Mouse (Mus musculus): ENCODE data around the gene Asxl1. TPM values are rescaled to one million over a fixed set of nuclear protein-coding genes. Genes with fewer than 3 reads are reported as not detected.

The Asxl1 gene
- polyA plus RNA-seq (2015; fragmentation: Nextera tagmentation; extraction: Ambion mirVana) = 12.4 and 13.5 TPM in 2 replicates

DNA sequence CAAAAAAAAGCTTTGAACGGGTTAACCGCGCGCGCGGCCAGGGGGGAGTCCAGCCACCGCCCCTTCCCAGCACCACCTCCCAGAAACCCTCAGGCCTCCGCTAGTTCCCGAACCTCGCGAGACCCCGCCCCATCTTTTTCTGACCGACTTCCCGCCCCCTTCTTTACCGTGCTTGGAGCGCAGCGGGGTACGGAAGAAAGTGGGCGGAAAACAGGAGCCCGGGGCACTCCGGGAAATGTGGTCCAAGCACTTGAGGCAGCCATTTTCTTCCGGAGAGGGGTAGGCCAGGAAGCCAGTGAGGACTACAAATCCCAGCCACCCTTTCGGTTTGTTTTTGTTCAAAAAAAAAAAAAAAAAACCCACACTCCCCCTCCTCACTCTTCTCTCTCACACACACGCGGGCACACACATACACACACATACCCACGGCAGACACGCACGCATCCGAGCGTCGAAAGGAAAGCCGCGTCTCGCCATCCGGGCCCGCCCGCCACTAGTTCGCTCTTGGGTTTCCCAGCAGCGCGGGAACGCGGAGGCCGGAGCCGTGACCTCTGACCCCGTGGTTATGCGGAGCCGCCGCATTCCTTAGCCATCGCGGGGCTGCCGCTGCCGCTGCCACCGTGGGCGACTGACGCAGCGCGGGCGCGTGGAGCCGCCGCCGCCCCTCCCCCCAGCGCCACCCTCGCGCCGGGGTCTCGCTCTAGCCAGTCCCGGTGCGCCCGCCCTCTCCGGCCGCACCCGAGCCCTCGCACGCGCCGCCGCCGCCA is at the start of gene Asxl1:
Gene Asxl1, plus strand, starts transcription at position 376 of the 767 bp plus-strand sequence.
- WGBS = under 1% methylated on average over 64 of the region's 79 CpGs
- ATAC-seq = peak; percentile 96
- peak within 1 kb of the TSS; percentile 69 for H3K4me2 ChIP-seq (replicated peaks)

DNA sequence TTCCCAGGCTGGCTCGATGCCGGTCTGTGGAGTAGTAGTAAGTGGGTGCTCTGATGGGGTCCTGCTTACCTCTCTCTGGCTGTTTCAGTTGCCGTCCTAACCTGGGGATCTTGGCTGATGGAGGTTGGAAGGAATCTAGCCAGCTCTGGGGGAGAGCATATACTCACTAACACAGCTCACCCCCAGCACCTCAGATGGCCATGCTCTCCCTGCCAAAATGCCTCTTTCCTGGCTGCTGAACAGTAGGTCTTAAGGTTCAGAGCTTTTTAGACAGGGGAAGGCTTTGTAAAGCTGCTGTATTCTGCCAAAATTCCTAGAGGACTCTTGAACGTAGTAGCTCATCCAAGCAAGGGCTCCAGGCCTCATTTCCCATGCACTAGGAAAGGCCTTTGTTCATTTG is 47.9 kb upstream of the Asxl1 start:
- Histone ChIP-seq H3K27me3 (replicated peaks) (no peaks in the 10 kb centered on the region), H3K36me3 (no peaks in the 10 kb centered on the region; the same call in 1 of the 2 replicates), H3K4me2 (replicated peaks) (no peak overlapping the region), H3K9ac (0 out of 2 replicates have a peak overlapping the region, but pooled peaks have one; percentile 1), H3K4me1 (replicated peaks) (no peaks in the 10 kb centered on the region; the same call in 1 of the 2 replicates), H3K27ac (no peak overlapping the region), H3K4me3 (replicated peaks) (no peak overlapping the region), H3K9me3 (no peaks in the 10 kb centered on the region)
- WGBS = 86% methylated on average over 4 of the region's 4 CpGs
- ATAC-seq = no peak

More for the DNA sequence above, at the start of gene Asxl1:
- H3K4me3 ChIP-seq (replicated peaks) = peak within 1 kb of the TSS; percentile 82
- no peaks in the 10 kb centered on the region for H3K9me3 ChIP-seq
- peak within 1 kb of the TSS; percentile 86 for H3K9ac ChIP-seq
- no peaks in the 10 kb centered on the region for H3K27me3 ChIP-seq (replicated peaks)
- peak within 1 kb of the TSS; percentile 97 for H3K27ac ChIP-seq
- no peaks in the 10 kb centered on the region for H3K36me3 ChIP-seq
- peaks cover 18% of the 10 kb centered on the region for H3K4me1 ChIP-seq (replicated peaks)

- no peak overlapping the region for H3K4me2 ChIP-seq (replicated peaks)
- H3K4me1 ChIP-seq (replicated peaks) = no peaks in the 10 kb centered on the region; the same call in 1 of the 2 replicates
- H3K27me3 ChIP-seq (replicated peaks) = no peaks in the 10 kb centered on the region
- no peaks in the 10 kb centered on the region for H3K9me3 ChIP-seq
- no peak overlapping the region for H3K4me3 ChIP-seq (replicated peaks)
- peak; percentile 24; the same call in 1 of the 2 replicates for ATAC-seq
- no peak overlapping the region for H3K9ac ChIP-seq
- H3K27ac ChIP-seq = no peak overlapping the region
- 48% methylated on average over 4 of the region's 4 CpGs for WGBS
- no peaks in the 10 kb centered on the region; the same call in 1 of the 2 replicates for H3K36me3 ChIP-seq
Observed at GRCm38 (mm10) chr2:153298460-153298859, 47.2 kb upstream of the Asxl1 start.

DNA sequence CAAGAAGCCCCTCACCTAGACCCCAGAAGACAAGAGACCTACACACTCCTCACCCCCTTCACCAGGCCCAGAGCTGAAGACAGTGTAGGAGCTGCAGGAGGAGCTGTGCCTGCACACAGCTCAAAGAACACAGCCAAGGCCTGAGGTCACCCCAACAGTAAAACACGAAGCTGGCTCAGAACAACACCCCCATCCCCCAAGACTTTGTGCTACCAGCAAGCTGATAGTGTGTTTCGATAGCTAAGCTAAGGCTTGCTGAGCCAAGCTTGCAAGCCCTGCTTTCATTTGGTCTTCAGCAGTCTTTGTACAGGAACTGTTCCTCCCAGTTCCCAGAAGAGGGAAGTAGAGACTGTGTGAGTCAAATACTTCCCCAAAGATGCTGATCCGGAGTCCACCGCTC is 46.8 kb upstream of the Asxl1 start:
- H3K9ac ChIP-seq = no peak overlapping the region
- H3K27me3 ChIP-seq (replicated peaks) = no peaks in the 10 kb centered on the region
- no peak overlapping the region for H3K4me2 ChIP-seq (replicated peaks)
- no peak overlapping the region for H3K27ac ChIP-seq
- H3K9me3 ChIP-seq = no peaks in the 10 kb centered on the region
- H3K4me1 ChIP-seq (replicated peaks) = no peaks in the 10 kb centered on the region; the same call in 1 of the 2 replicates
- H3K4me3 ChIP-seq (replicated peaks) = no peak overlapping the region
- ATAC-seq = peak; percentile 65; the same call in 1 of the 2 replicates
- WGBS = 61% methylated on average over 4 of the region's 4 CpGs
- H3K36me3 ChIP-seq = no peaks in the 10 kb centered on the region; the same call in 1 of the 2 replicates

- Histone ChIP-seq H3K9me3 (no peaks in the 10 kb centered on the region), H3K4me3 (replicated peaks) (no peak overlapping the region), H3K4me2 (replicated peaks) (no peak overlapping the region), H3K36me3 (no peaks in the 10 kb centered on the region), H3K27me3 (replicated peaks) (no peaks in the 10 kb centered on the region), H3K4me1 (replicated peaks) (no peaks in the 10 kb centered on the region; the same call in 1 of the 2 replicates), H3K27ac (no peak overlapping the region), H3K9ac (no peak overlapping the region)
- 94% methylated on average over 5 of the region's 5 CpGs for WGBS
- no peak for ATAC-seq
Observed at GRCm38 (mm10) chr2:153301123-153301522, 44.5 kb upstream of the Asxl1 start.

GRCm38 (mm10) chr2:153305240-153305639 is 40.4 kb upstream of the Asxl1 start:
- Histone ChIP-seq H3K36me3 (no peaks in the 10 kb centered on the region), H3K27me3 (replicated peaks) (no peaks in the 10 kb centered on the region), H3K4me2 (replicated peaks) (no peak overlapping the region), H3K9me3 (no peaks in the 10 kb centered on the region), H3K4me1 (replicated peaks) (no peaks in the 10 kb centered on the region), H3K4me3 (replicated peaks) (no peak overlapping the region), H3K27ac (peak overlapping the region; percentile 40; the same call in 1 of the 2 replicates), H3K9ac (no peak overlapping the region)
- peak; percentile 51; the same call in 1 of the 2 replicates for ATAC-seq
- WGBS = 67% methylated on average over 6 of the region's 6 CpGs

GRCm38 (mm10) chr2:153308586-153308985 is 37.0 kb upstream of the Asxl1 start:
- ATAC-seq = no peak
- H3K9me3 ChIP-seq = no peaks in the 10 kb centered on the region
- no peak overlapping the region for H3K9ac ChIP-seq
- 67% methylated on average over 7 of the region's 7 CpGs for WGBS
- H3K27ac ChIP-seq = no peak overlapping the region
- H3K4me2 ChIP-seq (replicated peaks) = no peak overlapping the region
- no peaks in the 10 kb centered on the region for H3K36me3 ChIP-seq
- no peaks in the 10 kb centered on the region for H3K27me3 ChIP-seq (replicated peaks)
- no peaks in the 10 kb centered on the region for H3K4me1 ChIP-seq (replicated peaks)
- no peak overlapping the region for H3K4me3 ChIP-seq (replicated peaks)

DNA sequence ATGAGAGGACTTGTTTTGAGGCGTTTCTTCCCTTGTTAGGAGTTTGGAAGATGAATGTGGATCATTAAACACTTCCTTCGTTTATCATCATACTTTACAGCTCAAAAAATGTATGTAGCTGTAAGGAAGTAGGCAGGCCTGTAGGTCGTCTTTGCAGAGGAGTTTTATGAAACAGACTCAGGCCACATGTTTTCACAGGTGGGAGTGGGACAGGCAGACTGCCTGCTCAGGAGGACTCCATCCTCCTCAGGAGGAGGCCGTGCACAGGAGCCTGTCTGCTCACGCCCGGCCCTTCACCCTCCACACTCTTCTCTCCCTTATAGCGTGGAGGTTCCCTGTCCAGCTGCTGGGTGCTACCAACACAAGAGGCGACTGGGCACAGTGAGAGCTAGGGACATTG is 36.5 kb upstream of the Asxl1 start:
- H3K27me3 ChIP-seq (replicated peaks) = no peaks in the 10 kb centered on the region
- no peaks in the 10 kb centered on the region for H3K9me3 ChIP-seq
- H3K9ac ChIP-seq = no peak overlapping the region
- H3K36me3 ChIP-seq = no peaks in the 10 kb centered on the region
- ATAC-seq = no peak
- H3K4me2 ChIP-seq (replicated peaks) = no peak overlapping the region
- no peaks in the 10 kb centered on the region for H3K4me1 ChIP-seq (replicated peaks)
- H3K27ac ChIP-seq = no peak overlapping the region
- 61% methylated on average over 8 of the region's 8 CpGs for WGBS
- H3K4me3 ChIP-seq (replicated peaks) = no peak overlapping the region

DNA sequence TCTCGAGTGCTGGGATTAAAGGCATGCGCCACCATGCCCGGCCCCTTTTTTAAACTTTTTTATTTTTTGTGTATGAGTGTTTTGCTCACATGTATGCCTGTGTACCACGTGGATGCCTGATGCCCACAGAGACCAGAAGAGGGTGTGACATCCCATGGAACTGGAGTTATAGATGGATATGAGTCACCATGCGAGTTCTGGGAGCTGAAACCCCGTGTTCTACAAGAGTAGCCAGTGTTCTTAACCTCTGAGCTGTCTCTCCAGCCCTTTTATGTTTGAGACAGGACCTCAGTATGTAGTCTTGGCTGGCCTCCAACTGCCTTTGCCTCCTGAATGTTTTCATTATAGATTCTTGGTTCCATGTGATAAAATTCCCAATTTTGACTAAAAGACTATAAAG is 35.4 kb upstream of the Asxl1 start:
- Histone ChIP-seq H3K36me3 (no peaks in the 10 kb centered on the region), H3K27ac (no peak overlapping the region), H3K4me1 (replicated peaks) (no peaks in the 10 kb centered on the region), H3K9me3 (no peaks in the 10 kb centered on the region), H3K4me3 (replicated peaks) (no peak overlapping the region), H3K9ac (no peak overlapping the region), H3K27me3 (replicated peaks) (no peaks in the 10 kb centered on the region), H3K4me2 (replicated peaks) (no peak overlapping the region)
- no peak for ATAC-seq
- 81% methylated on average over 6 of the region's 6 CpGs for WGBS

- 86% methylated on average over 9 of the region's 9 CpGs for WGBS
- no peaks in the 10 kb centered on the region for H3K36me3 ChIP-seq
- no peak overlapping the region for H3K4me2 ChIP-seq (replicated peaks)
- no peak overlapping the region for H3K4me3 ChIP-seq (replicated peaks)
- H3K9ac ChIP-seq = no peak overlapping the region
- H3K9me3 ChIP-seq = no peaks in the 10 kb centered on the region
- ATAC-seq = no peak
- H3K27me3 ChIP-seq (replicated peaks) = no peaks in the 10 kb centered on the region
- no peaks in the 10 kb centered on the region for H3K4me1 ChIP-seq (replicated peaks)
- H3K27ac ChIP-seq = no peak overlapping the region
Observed at GRCm38 (mm10) chr2:153312884-153313283, 32.7 kb upstream of the Asxl1 start.

DNA sequence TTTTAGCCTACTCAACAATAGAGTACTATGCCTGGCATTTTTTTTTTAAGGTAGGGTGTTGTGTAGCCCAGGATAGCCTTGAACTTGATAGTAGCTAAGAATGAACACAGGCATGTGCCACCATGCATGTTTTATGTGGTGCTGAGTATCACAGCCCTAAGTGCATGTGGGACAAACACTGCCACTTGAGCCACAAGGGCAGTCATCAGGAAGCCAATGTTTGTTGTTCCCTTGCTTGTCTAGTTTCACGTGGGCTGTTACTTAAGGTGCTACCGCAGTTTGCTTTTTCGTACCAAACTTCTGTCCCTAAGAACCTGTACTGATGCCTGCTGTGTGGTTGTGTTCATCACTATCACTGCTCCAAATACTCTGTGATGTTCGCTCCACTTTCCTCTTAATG is 27.2 kb upstream of the Asxl1 start:
- H3K4me1 ChIP-seq (replicated peaks) = no peaks in the 10 kb centered on the region
- H3K4me2 ChIP-seq (replicated peaks) = no peak overlapping the region
- no peak overlapping the region for H3K9ac ChIP-seq
- no peak overlapping the region for H3K27ac ChIP-seq
- 97% methylated on average over 4 of the region's 4 CpGs for WGBS
- no peak for ATAC-seq
- H3K36me3 ChIP-seq = 0 out of 2 replicates have a peak, but pooled peaks cover 11% of the 10 kb centered on the region
- no peaks in the 10 kb centered on the region for H3K9me3 ChIP-seq
- H3K4me3 ChIP-seq (replicated peaks) = no peak overlapping the region
- no peaks in the 10 kb centered on the region for H3K27me3 ChIP-seq (replicated peaks)

- Histone ChIP-seq H3K9ac (no peak overlapping the region), H3K4me2 (replicated peaks) (no peak overlapping the region), H3K4me1 (replicated peaks) (no peaks in the 10 kb centered on the region), H3K4me3 (replicated peaks) (no peak overlapping the region), H3K27me3 (replicated peaks) (no peaks in the 10 kb centered on the region), H3K9me3 (no peaks in the 10 kb centered on the region), H3K36me3 (peaks cover 12% of the 10 kb centered on the region), H3K27ac (0 out of 2 replicates have a peak overlapping the region, but pooled peaks have one; percentile 15)
- no peak for ATAC-seq
- 80% methylated on average over 8 of the region's 8 CpGs for WGBS
Observed at GRCm38 (mm10) chr2:153319036-153319643, 26.5 kb upstream of the Asxl1 start.

All from intestine, embryonic 15.5 days (tissue).